Mouse (Mus musculus) brain, embryonic 14.5 days (tissue): ENCODE results near the gene Snap25.

Experiments
- CTCF ChIP-seq: fragments of 200-500 bp; IDR thresholded peaks from 2 replicates; pipeline ENCODE4 v1.5.1; 2012; ENCODE audit warnings: inconsistent platforms, mild to moderate bottlenecking, moderate library complexity, borderline replicate concordance; ENCODE audit not compliant: insufficient read depth, insufficient read length; ENCODE audit errors: extremely low read depth
- POLR2A ChIP-seq: fragments of 200-500 bp; IDR thresholded peaks from 2 replicates; pipeline ENCODE4 v1.6.1; 2012; ENCODE audit warnings: mild to moderate bottlenecking, inconsistent platforms, borderline replicate concordance; ENCODE audit not compliant: poor library complexity, insufficient read depth, insufficient read length, severe bottlenecking; ENCODE audit errors: extremely low read depth

DNA sequence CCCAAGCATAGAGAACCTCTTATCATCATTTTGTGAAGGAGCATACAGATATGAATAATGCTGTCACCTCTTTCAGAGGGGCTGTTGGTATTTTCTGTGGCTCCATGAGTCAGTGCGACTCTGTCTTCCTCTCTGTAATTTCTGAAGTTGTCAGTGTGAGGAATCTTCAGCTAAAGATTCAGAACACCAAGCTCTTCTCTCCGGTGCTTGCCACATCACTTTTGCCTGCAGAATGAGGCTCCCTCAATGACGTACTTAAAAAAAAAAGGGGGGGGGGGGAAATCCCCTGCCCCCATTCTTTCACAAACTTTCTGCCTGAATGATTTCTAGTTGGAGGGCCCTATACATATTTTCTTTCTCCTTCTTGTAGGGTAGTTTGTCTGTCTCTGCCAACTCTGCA lies 2.1 kb upstream of the Snap25 start:
- TF ChIP-seq CTCF (no peak), POLR2A (no peak)
